Mouse (Mus musculus): ENCODE results near the gene Nme8. TPM values are rescaled to one million over a fixed set of nuclear protein-coding genes. Genes with fewer than 3 reads are reported as not detected.

The Nme8 gene
- total and polyA plus RNA-seq, 3 experiments = not detected

DNA sequence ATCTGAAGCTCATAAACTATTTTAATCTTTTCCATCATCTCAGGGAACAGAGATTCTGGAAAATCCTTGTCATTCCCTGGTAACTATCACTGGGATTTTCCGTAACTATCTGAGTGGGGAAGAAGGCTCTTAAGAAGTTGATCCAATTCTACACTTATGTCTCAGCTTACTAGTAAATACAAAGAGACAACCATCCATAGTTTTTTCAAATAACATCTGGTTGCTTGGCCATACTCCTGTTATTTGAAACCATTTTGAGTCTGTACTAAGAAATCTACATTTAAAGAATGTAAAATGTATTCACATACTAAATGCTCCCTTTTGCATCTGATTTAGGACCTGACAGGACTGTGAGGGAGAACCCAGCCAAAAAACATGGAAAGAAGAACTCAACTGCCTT lies 84.2 kb downstream of the Nme8 start:
- no peak for DNase-seq (ENCODE audit: extremely low read depth)
- Histone ChIP-seq H3K4me2 (ENCODE audit: insufficient read depth, low read depth, poor library complexity, severe bottlenecking) (no peak overlapping the region), H3K9ac (ENCODE audit: insufficient read depth, low read depth) (no peak overlapping the region), H3K4me1 (ENCODE audit: control insufficient read depth in 1 of 2, insufficient read depth in 2 of 2) (no peaks in the 10 kb centered on the region), H3K9me3 (replicated peaks; ENCODE audit: low read length) (no peaks in the 10 kb centered on the region), H3K27me3 (replicated peaks) (no peaks in the 10 kb centered on the region), H3K4me3 (replicated peaks in 1 of 3; ENCODE audit: low read depth in 2 of 3, low read length in 2 of 3, poor library complexity in 1 of 3) (no peak overlapping the region), H3K36me3 (replicated peaks in 1 of 2; ENCODE audit: control insufficient read depth in 1 of 2, insufficient read depth in 1 of 2, low read length in 1 of 2) (no peaks in the 10 kb centered on the region), H3K79me2 (replicated peaks; ENCODE audit: control insufficient read depth, extremely low read depth, insufficient read depth, poor library complexity, severe bottlenecking) (no peaks in the 10 kb centered on the region), H3K27ac (ENCODE audit: insufficient read depth, low read depth) (no peak overlapping the region)
- in situ Hi-C loops (cut with MboI; ENCODE audit: low pct_ligation_motif_present, low pct_unique_long_range_greater_than_20kb, low sequenced_read_pairs) (no loop called here), dilution Hi-C loops (cut with MboI; ENCODE audit: extremely low pct_ligation_motif_present, extremely low pct_unique_long_range_greater_than_20kb, low sequenced_read_pairs) (no loop called here)
- no peak for TF ChIP-seq GABPA (IDR thresholded peaks at IDR 0.05; ENCODE audit: insufficient replicate concordance, low read depth, low read length)
- no peak for TF ChIP-seq PAX5 (IDR thresholded peaks at IDR 0.05; ENCODE audit: low read length)
- TF ChIP-seq MAFK (IDR thresholded peaks at IDR 0.05; ENCODE audit: insufficient replicate concordance, low read length) = no peak
- TF ChIP-seq TBP (conservative IDR thresholded peaks at IDR 0.05; ENCODE audit: low read depth, low read length) = no peak

- Histone ChIP-seq H3K36me3 (replicated peaks in 1 of 2; ENCODE audit: control insufficient read depth in 1 of 2, insufficient read depth in 1 of 2, low read length in 1 of 2) (no peaks in the 10 kb centered on the region), H3K4me3 (replicated peaks in 1 of 3; ENCODE audit: low read depth in 2 of 3, low read length in 2 of 3, poor library complexity in 1 of 3) (no peak overlapping the region), H3K79me2 (replicated peaks; ENCODE audit: control insufficient read depth, extremely low read depth, insufficient read depth, poor library complexity, severe bottlenecking) (no peaks in the 10 kb centered on the region), H3K27ac (ENCODE audit: insufficient read depth, low read depth) (no peak overlapping the region), H3K9me3 (replicated peaks; ENCODE audit: low read length) (no peaks in the 10 kb centered on the region), H3K4me1 (ENCODE audit: control insufficient read depth in 1 of 2, insufficient read depth in 2 of 2) (no peaks in the 10 kb centered on the region), H3K4me2 (ENCODE audit: insufficient read depth, low read depth, poor library complexity, severe bottlenecking) (no peak overlapping the region), H3K9ac (ENCODE audit: insufficient read depth, low read depth) (no peak overlapping the region), H3K27me3 (replicated peaks) (no peaks in the 10 kb centered on the region)
- dilution Hi-C loops (cut with MboI; ENCODE audit: extremely low pct_ligation_motif_present, extremely low pct_unique_long_range_greater_than_20kb, low sequenced_read_pairs) (no loop called here), in situ Hi-C loops (cut with MboI; ENCODE audit: low pct_ligation_motif_present, low pct_unique_long_range_greater_than_20kb, low sequenced_read_pairs) (no loop called here)
- no peak for TF ChIP-seq HCFC1 (IDR thresholded peaks at IDR 0.05; ENCODE audit: low read depth, low read length)
- no peak for TF ChIP-seq RAD21 (IDR thresholded peaks at IDR 0.05; ENCODE audit: low read depth, low read length)
- DNase-seq (ENCODE audit: extremely low read depth) = no peak
Measured at GRCm38 (mm10) chr13:19612963-19613362, 84.6 kb downstream of the Nme8 start.

- no peaks in the 10 kb centered on the region for H3K27me3 ChIP-seq (replicated peaks)
- in situ Hi-C loops (cut with MboI; ENCODE audit: low pct_ligation_motif_present, low pct_unique_long_range_greater_than_20kb, low sequenced_read_pairs) (no loop called here), dilution Hi-C loops (cut with MboI; ENCODE audit: extremely low pct_ligation_motif_present, extremely low pct_unique_long_range_greater_than_20kb, low sequenced_read_pairs) (no loop called here)
- no peaks in the 10 kb centered on the region for H3K4me1 ChIP-seq (ENCODE audit: control insufficient read depth in 1 of 2, insufficient read depth in 2 of 2)
- TF ChIP-seq NELFE (IDR thresholded peaks at IDR 0.05; ENCODE audit: low read depth, low read length) = no peak
- TF ChIP-seq GABPA (IDR thresholded peaks at IDR 0.05; ENCODE audit: insufficient replicate concordance, low read depth, low read length) = no peak
- no peak for TF ChIP-seq ETS1 (conservative IDR thresholded peaks at IDR 0.05; ENCODE audit: low read depth, low read length)
- TF ChIP-seq SIN3A (IDR thresholded peaks at IDR 0.05; ENCODE audit: low read length) = no peak
- no peak for TF ChIP-seq JUN (IDR thresholded peaks at IDR 0.05; ENCODE audit: insufficient read depth, low read depth, low read length)
- TF ChIP-seq ELF1 (IDR thresholded peaks at IDR 0.05; ENCODE audit: low read depth, low read length) = no peak
- no peak for TF ChIP-seq PAX5 (IDR thresholded peaks at IDR 0.05; ENCODE audit: low read length)
- no peak for TF ChIP-seq RAD21 (IDR thresholded peaks at IDR 0.05; ENCODE audit: low read depth, low read length)
- TF ChIP-seq TCF12 (IDR thresholded peaks at IDR 0.05; ENCODE audit: low read depth, low read length) = no peak
- TF ChIP-seq ZKSCAN1 (IDR thresholded peaks at IDR 0.05; ENCODE audit: borderline replicate concordance, low read depth, low read length) = no peak
- TF ChIP-seq USF2 (conservative IDR thresholded peaks at IDR 0.05; ENCODE audit: low read depth, low read length) = no peak
- TF ChIP-seq MYC (IDR thresholded peaks at IDR 0.05; ENCODE audit: low read depth, low read length) = no peak
- no peak for TF ChIP-seq MXI1 (IDR thresholded peaks at IDR 0.05; ENCODE audit: low read depth, low read length)
- no peak for TF ChIP-seq CTCF (conservative IDR thresholded peaks at IDR 0.05 in 1 of 2, IDR thresholded peaks at IDR 0.05 in 1 of 2; ENCODE audit: low read depth in 2 of 2, low read length in 2 of 2)
- TF ChIP-seq UBTF (IDR thresholded peaks at IDR 0.05; ENCODE audit: low read depth, low read length) = no peak
- TF ChIP-seq EP300 (IDR thresholded peaks at IDR 0.05; ENCODE audit: low read length) = no peak
- no peak for TF ChIP-seq JUND (conservative IDR thresholded peaks at IDR 0.05; ENCODE audit: low read depth, low read length)
- TF ChIP-seq HCFC1 (IDR thresholded peaks at IDR 0.05; ENCODE audit: low read depth, low read length) = no peak
- TF ChIP-seq MAFK (IDR thresholded peaks at IDR 0.05; ENCODE audit: insufficient replicate concordance, low read length) = no peak
- DNase-seq (ENCODE audit: extremely low read depth) = no peak
- no peaks in the 10 kb centered on the region for H3K36me3 ChIP-seq (replicated peaks in 1 of 2; ENCODE audit: control insufficient read depth in 1 of 2, insufficient read depth in 1 of 2, low read length in 1 of 2)
- H3K79me2 ChIP-seq (replicated peaks; ENCODE audit: control insufficient read depth, extremely low read depth, insufficient read depth, poor library complexity, severe bottlenecking) = no peaks in the 10 kb centered on the region
- no peak overlapping the region for H3K9ac ChIP-seq (ENCODE audit: insufficient read depth, low read depth)
- H3K9me3 ChIP-seq (replicated peaks; ENCODE audit: low read length) = no peaks in the 10 kb centered on the region
- H3K27ac ChIP-seq (ENCODE audit: insufficient read depth, low read depth) = no peak overlapping the region
- no peak overlapping the region for H3K4me3 ChIP-seq (replicated peaks in 1 of 3; ENCODE audit: low read depth in 2 of 3, low read length in 2 of 3, poor library complexity in 1 of 3)
- no peak overlapping the region for H3K4me2 ChIP-seq (ENCODE audit: insufficient read depth, low read depth, poor library complexity, severe bottlenecking)
Measured at GRCm38 (mm10) chr13:19612348-19612747, 85.2 kb downstream of the Nme8 start.
